Mouse (Mus musculus) left cerebral cortex, adult 18-20 months (tissue): Measurements from ENCODE around the gene Olfr157. TPM values are rescaled to one million over a fixed set of nuclear protein-coding genes. Genes with fewer than 3 reads are reported as not detected.

Experiments
- DNase-seq, 2 experiments: peaks; one replicate each; pipeline ENCODE4 v3.0.0; 2021 to 2022; ENCODE audit warnings: low spot score in 2 of 2, mixed read lengths in 1 of 2
- long read RNA-seq, 2 experiments: library from polyadenylated mRNA; stranded (forward); transcript quantifications; one replicate each; pipeline ENCODE4 v2.0.0; 2021
- total RNA-seq, 2 experiments: library from RNA; stranded (reverse); gene quantifications; 2 replicates each; pipeline ENCODE4 v1.2.3; 2021

The Olfr157 gene
- total RNA-seq, result not detected
- long read RNA-seq, experiment 1, result 0 reads
- long read RNA-seq, experiment 2, result 0 reads

DNA sequence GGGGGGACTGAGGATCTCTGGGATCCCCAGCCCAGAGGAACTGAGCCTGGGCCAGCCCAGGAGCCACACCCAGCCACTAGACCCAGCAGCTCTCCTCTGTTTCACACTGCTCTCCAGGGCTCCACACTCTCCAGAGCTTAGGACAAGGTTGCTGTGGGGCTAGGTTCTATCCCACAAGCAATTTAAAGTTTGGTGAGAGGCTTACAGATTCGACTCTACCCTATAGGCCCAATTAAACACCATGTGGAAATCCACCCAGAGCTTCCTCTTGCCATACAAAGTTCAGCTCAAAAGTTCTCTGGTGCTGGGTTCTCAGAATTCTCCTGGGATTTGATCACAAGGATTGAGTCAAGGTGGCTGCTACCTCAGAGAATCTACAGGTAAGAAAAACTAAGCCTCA is at the start of gene Olfr157:
TSS of gene Olfr157 (minus strand) at position 101 of the 400 bp plus-strand sequence.
- DNase-seq, result no peak

DNA sequence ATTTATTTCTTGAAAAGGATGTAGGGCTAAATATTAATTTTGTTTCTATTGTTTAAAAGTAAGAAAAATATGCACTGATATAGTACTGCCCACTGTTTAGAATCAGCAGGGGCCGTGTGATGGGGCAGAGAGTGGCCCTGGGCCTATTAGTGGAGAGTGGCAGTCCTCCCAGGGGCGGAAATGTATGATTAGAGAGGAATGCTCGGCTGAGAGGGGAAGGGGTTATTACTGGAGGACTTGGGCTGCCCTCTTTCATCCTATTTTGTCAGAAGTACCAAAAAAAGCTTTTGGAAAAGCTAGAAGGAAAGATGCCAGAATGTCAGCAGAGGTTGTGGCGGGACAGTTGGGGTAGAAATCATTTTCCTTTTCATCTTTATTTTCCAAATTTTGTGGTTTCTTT is 44.2 kb upstream of the Olfr157 start:
- no peak for DNase-seq

DNA sequence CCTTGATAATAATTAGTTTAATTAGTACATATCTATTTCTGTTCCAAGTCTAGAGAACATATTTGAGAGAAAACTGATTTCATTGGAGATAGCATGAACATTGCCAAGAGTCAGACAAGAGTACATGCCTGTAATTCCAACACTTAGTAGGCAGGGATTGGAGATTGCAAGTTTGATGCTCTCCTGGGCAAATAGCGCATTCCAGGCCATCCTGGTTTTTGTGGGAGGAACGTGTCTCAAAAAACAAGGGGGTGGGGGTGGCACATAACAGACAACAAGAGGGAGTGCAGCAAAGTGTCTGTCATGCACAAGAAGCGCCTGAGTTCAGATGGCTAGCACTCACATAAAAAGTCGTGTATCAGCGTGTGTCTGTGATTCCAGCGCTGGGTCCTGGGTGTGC is 39.6 kb upstream of the Olfr157 start:
- DNase-seq, result no peak

DNA sequence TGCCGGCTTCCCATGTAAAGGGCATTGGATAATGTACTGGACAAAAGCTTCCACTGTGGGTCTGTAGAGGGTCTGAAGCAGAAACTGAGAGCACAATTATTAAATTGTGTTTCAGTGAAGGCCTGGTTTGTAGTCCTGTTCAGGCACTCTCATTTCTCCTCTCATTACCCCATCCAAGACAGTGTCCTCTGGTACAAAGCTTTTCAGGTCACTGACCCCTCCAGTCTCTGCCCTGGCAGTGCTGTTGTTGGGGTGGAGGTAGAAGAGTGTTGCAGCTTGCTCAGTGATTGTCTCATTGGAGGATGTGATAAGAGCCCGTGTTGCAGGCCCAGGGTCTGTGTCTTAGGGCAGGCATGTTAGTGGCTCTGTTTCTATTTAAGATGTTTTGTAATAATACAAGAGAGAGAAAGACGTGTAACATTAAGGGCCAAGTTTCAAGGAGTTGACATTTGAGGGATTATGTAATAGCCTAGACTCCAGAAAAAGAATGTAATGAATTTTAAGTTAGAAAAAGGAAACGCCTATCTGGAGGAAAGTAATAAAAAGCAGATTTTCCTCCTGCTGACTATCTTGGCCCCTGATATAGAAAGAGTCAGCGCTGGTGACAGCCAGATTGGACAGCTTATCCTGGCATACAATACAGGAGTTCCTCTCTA is 38.2 kb upstream of the Olfr157 start:
- DNase-seq, result no peak

DNA sequence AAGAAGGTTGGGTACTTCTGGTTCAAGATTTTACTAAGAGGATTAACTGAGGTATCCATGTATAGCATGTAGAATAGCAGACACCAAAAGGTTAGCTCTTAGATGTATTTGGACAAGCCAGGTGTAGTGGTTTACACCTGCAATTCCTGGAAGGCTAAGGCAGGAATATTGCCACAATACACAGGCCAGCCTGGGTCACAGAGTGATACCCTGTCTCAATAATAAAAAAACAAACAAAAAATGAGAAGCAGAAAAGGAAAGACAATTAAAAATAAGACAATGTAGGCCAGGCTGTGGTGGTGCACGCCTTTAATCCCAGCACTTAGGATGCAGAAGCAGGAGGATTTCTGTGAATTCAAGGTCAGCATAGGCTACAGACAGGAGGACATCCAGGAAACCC is 37.2 kb upstream of the Olfr157 start:
- no peak for DNase-seq

DNA sequence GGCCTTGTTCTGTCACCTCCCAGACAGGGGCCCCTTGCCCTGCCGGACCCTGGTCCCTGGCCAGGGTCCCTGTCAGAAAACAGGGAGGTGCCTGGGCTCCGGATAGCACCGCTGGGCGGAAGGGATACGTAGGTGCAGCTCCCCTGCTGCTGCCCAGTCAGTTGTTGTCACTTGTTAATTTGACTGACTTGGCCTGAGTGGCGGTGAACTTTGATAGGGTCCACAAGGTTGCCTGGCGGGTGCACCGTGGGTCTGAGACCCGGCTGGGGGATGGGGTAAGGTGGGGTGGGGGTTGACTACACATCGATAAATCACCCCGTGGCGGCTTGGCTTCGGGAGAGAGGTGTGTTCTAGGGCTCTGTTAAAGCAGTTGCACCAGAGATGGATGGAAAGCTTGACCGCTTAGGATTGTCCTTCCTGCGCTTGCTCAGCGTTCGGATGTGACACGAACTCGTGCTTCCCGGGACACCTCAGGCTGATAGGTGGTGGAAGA is 36.0 kb upstream of the Olfr157 start:
- DNase-seq, result peak in 1 of 2 experiments; percentile 8

DNA sequence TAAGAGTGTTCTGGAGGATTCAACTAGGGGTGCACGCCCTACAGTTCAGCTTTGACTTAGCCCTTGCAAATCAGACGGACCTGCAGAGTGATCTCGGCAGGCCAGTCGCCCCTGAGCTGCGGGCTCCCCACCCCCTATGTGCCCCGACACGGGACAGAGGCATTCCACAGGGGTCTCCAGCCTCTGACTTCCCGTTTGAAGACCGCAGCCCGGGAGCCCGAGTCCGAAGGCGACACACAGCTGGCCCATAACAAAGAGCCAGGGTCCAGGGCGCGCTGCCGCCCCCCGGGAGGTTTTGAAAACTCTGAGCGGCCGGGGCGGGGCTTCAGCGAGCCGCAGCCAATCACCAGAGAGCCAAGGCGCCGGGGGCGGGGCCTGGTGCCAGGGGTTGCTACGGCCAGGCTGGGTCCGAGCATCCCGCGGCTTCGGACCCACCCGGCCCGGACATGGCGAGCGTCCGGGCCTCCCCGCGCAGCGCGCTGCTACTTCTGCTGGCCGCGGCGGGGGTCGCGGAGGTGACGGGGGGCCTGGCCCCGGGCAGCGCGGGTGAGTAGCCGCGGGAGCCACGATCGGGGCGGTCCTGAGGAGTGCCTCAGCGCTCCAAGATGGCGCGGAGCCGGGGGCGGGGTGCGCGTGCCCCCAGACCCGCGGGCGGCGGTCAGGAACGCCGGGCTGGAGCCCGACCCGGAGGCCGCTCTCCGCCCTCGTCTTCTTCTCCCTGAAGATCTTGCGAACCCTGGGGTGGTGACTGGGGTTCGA is 35.3 kb upstream of the Olfr157 start, which contains the start of gene Reck:
TSS of gene Reck (plus strand) at position 371 of the 759 bp plus-strand sequence.
- peak; percentile 74 to 86 for DNase-seq

DNA sequence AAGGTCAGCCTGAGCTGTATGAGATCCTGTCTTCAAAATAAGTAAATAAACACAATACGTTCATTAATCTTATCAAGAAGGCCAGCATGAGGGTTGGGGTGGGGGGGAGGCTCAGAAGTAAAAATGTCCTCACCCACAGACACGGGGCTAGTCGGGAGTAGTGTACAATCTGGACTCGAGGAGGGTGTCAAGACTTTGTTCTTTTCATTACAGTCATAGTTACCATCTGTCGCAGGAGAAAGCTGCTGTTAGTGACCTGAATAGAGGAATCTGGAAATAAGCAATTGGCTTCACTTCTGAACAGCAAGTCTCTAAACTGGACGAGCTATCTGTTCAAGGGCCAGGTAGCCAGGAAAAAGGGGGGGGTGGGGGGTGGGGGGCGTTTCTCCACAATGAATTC is 34.5 kb upstream of the Olfr157 start:
- DNase-seq, result no peak

DNA sequence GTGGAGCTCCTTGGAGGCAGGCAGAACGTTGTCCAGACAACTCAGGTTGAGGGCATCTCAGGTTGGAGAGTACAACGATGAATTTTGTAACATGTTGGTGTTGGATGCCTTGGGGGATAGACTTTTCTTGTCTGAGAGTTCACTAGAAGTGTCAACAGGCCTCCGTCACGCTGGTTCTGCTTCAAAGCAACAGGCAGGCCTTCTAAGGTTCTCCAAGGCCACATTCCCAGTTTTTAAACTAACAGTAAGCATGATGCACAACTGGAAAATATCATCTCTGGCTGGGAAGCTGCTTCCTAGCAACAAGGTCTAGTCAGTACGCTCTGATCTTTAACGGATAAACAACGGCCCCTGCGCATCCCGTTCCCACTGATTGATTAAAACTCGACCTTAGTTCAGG is 29.8 kb upstream of the Olfr157 start:
- no peak for DNase-seq

DNA sequence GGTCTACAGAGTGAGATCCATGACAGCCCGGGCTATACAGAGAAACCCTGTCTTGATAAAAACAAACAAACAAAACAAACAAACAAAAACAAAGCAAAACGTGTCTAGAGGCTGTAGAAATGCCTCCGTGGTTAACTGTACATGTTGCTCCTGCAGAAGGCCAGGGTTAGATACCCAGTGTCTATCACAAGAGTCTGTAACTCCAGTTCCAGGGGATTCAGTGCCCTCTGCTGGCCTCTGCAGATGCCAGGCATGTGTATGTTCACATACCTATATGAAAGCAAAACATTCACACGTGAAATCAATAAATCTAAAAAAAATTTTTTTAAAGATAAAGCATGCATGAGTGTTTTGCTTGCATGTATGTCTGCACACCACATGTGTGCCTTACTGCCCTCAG is 23.3 kb upstream of the Olfr157 start:
- no peak for DNase-seq

DNA sequence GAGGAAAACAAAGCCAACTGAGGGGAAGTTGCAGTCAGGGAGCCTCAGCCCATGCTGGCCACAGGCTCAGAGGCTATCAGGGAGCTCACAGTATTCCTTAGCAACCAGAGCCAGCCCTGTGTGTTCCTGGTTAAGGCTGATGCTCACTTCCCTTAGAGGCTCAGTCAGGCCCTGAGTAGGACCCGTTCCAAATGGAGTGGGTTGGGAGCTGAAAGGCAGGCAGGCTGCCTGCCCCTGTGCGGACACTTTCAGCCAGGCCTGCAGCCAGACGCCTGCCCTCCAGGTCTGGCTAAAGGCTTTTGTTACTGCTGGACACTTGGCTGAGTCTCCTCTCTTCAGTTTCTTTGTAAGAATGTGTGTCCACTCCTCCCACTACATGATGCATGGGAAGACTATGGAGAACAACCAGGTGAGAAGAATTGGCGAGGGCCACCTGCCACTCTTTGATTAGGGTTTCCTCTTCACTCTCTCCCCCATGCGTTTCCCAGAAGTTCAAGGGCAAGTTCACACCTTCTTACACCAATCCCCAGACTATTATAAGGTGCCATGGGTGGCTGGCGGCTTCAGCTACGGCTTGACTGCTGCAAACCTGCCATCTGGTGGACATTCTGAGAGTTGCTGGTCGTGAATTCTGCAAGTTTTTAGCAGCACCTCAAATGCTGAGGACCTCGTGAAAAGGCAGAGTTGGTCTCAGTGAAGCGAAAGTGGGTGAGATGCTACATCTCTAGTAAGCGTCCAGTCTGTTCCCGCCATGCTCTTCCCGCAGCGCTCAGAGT is 20.9 kb upstream of the Olfr157 start:
- DNase-seq, result peak; percentile 75 to 78

DNA sequence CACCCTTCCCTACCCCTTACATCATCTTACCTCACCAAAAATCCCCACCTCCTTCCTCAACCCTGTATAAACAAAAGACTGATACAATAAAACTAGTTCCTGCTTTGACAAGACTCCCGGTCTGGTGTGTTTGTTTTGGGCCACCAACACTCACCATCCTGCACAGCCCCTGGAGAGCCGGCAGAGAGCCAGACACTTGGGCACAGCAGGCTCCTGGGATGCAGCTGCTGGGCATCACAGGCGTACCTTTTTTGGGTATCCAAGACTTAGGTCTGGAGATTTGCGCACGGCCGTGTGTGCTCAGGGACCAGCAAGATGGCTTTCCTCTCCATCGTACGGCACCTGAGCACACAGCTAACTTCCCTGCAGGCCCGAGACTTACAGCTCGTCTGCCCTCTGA is 19.9 kb upstream of the Olfr157 start:
- DNase-seq, result no peak

DNA sequence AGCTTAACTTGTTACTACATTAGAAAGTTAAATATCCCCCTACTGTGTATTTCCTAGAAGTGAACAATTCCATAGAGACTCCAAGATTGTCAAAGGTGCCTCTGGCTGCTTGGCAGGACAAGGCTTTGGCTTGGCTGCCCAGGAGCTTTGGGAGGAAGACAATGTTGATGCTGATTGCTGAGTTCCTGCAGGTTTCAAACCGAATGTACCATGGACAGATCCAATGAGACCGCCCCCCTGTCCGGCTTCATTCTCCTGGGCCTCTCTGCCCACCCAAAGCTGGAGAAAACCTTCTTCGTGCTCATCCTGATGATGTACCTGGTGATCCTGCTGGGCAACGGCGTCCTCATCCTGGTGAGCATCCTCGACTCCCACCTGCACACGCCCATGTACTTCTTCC is 14.1 kb upstream of the Olfr157 start:
- no peak for DNase-seq

DNA sequence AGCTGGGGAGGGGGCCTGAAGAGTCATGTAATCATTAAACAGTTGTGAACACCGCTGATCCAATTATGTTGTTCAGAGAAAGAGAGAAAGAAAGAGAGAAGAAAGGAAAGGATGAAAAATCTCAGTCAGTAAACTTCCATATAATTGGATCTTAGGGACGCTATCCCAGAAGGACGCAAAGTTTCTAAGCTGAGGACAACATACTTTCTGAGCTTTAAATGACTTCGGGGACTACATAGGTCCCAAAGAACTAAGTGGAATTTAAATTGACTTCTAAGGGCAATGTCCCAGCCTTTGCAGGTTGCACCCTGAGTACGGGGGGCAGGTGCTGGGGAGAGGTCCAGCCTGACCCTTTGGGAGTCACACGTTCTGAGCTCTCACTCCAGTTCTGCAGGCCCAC is 11.3 kb upstream of the Olfr157 start, which contains the start of gene Olfr155:
TSS of gene Olfr155 (plus strand) at position 301 of the 400 bp plus-strand sequence.
- DNase-seq, result no peak

DNA sequence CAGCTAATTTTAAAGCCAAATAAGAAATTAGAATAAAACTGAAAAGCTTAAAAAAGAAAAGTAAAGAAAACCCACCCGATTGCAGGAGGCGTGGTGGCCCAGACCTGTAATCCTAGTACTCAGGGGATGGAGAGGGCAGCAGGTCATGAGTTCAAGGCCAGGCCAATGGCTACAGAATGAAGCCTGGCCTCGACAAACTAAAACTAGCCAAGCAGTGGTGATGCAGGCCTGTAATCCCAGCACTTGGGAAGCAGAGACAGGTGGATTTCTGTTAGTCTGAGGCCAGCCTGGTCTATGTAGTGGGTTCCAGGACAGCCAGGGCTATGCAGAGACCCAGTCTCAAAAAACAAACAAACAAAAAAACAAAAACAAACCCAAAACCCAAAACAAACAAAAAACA is 1.7 kb downstream of the Olfr157 start:
- DNase-seq, result no peak

DNA sequence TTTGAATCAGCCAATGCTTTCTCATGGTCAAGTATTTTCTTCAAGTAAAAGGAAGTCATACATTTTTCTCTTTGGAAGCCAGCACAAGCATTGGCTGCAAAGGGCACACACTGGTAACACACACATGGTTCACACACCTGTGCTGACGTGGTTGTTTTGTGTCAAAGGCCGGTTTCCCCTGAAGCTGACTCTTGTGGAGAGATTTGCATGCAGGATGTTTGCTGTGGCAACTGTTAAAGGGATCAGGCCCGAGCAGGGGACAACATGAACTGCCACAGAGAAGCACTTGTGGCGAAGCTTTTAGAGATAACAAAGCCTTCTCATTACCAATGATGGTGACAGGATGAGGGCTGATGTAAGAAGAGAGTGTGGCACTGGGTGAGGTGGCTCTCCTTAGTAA is 5.3 kb downstream of the Olfr157 start:
- no peak for DNase-seq

DNA sequence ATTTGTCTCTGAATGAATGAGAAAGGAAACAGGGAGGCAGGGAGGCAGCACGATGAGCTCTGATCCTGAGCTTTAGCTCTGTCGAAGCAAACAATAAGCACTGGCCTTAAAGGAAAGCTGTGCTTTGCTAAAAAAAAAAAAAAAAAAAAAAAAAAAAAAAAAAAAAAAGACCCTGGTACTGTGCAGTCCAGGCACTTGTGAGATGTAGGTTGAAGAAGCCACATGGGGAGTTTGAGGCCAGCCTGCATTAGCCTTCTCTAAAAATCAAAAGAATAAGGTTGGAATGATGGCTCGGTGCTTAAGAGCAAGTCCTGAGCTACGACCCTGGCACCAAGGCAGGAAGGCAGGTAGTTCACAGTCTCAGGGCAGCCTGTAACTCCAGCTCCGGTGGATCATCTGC is 6.2 kb downstream of the Olfr157 start:
- DNase-seq, result no peak

DNA sequence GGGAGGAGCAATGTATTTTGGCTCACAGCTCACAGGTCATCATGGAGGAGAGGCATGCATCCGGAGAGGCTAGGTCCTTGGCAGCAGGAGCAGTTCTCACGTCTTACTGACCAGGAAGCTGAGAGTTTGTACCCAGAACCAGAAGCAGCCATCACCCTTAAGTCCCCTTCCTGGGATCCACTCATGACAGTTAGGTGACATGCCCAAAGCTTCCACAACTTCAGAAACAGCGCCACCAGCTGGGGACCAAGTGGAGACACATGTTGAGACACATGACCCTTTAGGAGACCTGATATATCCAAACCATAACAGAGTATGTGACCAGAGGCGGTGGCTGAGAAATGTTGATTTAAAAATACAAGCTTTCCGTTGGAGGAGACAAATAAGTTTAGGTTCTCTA is 8.0 kb downstream of the Olfr157 start:
- no peak for DNase-seq

DNA sequence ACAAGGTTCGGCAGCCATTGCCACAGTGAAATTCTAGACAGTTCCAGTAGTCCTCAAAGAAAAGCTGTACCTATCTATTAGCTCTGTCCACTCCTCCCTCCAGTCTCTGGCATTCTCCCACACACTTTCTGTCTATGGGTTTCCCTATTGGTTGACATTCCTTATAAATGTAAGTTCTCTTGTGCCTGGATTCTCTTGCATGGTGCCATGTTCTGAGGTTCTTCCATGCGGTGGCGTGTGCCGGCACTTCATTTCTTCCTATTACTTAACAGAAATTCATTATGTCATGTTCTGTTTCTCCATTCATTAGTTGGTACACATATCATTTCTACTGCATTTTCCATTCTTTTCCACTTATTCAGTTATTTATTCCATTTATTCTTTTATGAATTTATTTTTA is 11.2 kb downstream of the Olfr157 start:
- no peak for DNase-seq

DNA sequence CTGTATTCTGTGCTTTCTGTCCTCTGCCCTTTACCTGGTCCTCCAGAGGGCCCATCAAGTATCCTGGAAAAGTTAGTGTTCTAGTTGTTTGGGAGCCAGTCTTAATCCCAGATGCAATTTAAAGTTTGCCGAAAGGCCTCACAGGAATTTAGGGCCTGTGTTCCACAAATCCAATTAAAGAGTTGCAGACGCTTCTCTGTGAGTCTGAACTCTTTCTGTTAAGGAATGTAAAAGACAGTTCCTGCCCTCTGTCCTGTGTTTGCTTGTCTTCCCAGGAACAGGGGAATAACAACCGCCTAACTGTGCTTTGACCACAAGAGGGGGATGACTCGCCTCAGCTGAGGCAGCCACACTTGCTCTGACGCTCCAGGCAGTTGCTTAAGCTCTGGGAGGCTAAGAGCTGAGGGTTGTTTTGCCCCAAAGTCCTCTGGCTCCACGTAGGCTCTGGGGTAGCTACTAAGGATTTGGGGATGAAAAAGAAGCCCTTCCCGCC is 16.1 kb downstream of the Olfr157 start, which contains the start of gene Olfr156:
TSS of gene Olfr156 (minus strand) at position 51 of the 493 bp plus-strand sequence.
- no peak for DNase-seq

DNA sequence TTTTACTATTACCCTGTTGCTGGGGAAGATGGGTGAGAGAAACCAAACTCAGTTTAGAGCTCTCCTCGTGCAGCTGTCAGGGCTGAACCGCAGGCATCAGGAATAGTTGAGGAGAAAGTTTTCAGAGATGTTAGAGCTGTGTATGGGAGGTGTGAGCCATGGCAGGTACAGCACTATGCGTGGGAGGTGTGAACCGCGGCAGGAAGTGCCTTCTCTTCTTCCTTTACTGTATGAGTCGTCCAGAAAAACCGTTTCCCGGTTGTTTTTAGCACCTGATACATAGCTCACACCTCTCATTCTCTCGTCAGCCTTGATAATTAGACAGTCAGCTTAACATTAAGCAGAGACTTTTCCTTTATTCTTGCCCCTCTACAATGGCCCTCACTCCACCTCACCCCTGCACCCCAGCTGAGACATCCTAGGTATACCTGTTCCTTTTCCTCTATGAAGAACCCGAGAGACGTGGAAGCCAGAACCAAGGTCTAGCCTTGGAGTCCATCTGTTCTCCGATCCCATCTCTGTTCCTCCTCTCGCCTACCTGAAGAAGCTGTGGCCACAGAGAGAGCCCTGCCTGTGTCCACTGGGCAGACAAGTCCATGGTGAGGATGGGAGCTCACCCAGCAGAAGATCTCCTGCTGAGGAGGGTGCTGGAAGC is 17.0 kb downstream of the Olfr157 start:
- no peak for DNase-seq
